Mouse (Mus musculus): ENCODE results near the gene Hist1h3e. TPM values are rescaled to one million over a fixed set of nuclear protein-coding genes. Genes with fewer than 3 reads are reported as not detected.
A peak's percentile ranks its signal among the peaks of the same experiment; 100 is the strongest.
"Not testable (repeated sequence)": the region's sequence is repeated elsewhere in the genome, so short reads cannot be mapped to it uniquely, and the experiment has no call there.

Gene Hist1h3e
- polyA plus RNA-seq, 1 experiment from 2014 or later = 1.7 TPM

- 66% methylated on average over 3 of the region's 3 CpGs for WGBS
- no peaks in the 10 kb centered on the region for H3K36me3 ChIP-seq (ENCODE audit: insufficient read depth, low read length)
- no peak overlapping the region for H3K4me3 ChIP-seq (ENCODE audit: low read depth, low read length)
- ATAC-seq (no peak), DNase-seq (ENCODE audit: low spot score) (no peak)
- no peaks in the 10 kb centered on the region for H3K27me3 ChIP-seq (replicated peaks; ENCODE audit: insufficient read depth, low read length)
- H3K27ac ChIP-seq (ENCODE audit: low read length) = no peak overlapping the region
- TF ChIP-seq CTCF (IDR thresholded peaks at IDR 0.05) (no peak), EP300 (IDR thresholded peaks at IDR 0.05) (no peak)
- no peaks in the 10 kb centered on the region; the same call in 1 of the 2 replicates for H3K4me1 ChIP-seq (ENCODE audit: insufficient read depth, low read depth, low read length)
- no peak overlapping the region for H3K9ac ChIP-seq (replicated peaks; ENCODE audit: low read depth)
- H3K9me3 ChIP-seq (ENCODE audit: low read length) = no peaks in the 10 kb centered on the region
- no peak overlapping the region for H3K4me2 ChIP-seq (replicated peaks; ENCODE audit: low read depth, low read length)
Observed at GRCm38 (mm10) chr13:23541497-23541896, 20.7 kb downstream of the Hist1h3e start.

- 57% methylated on average over 1 of the region's 1 CpGs for WGBS
- not testable (repeated sequence) for DNase-seq (ENCODE audit: low spot score); H3K4me2 ChIP-seq (replicated peaks; ENCODE audit: low read depth, low read length); H3K36me3 ChIP-seq (ENCODE audit: insufficient read depth, low read length); H3K4me1 ChIP-seq (ENCODE audit: insufficient read depth, low read depth, low read length); H3K4me3 ChIP-seq (ENCODE audit: low read depth, low read length); ATAC-seq; H3K27me3 ChIP-seq (replicated peaks; ENCODE audit: insufficient read depth, low read length); H3K27ac ChIP-seq (ENCODE audit: low read length); H3K9ac ChIP-seq (replicated peaks; ENCODE audit: low read depth); H3K9me3 ChIP-seq (ENCODE audit: low read length)
Observed at GRCm38 (mm10) chr13:23539821-23540220, 22.3 kb downstream of the Hist1h3e start.

DNA sequence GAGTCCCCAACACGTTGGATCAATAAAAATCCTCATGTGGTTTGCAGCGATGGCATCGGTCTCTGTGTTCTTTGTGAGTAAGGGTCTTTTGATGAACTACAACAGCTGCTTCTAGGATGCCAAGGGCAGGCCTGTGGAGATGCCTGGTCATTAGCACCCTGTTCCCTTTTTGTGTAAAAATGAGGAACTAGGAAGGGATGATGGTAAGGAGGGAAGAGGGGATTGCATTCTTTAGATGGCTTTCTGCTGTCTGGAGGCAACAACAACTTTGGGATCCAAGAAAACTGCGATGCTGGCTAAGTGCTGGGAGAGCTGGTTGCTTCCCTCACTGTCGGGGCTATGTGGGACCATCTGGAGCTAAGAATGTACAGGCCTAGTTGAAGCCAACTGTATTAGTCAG is 23.9 kb downstream of the Hist1h3e start:
- H3K9me3 ChIP-seq (ENCODE audit: low read length) = no peaks in the 10 kb centered on the region
- DNase-seq (ENCODE audit: low spot score) = no peak
- WGBS = 72% methylated on average over 5 of the region's 5 CpGs
- TF ChIP-seq CTCF (IDR thresholded peaks at IDR 0.05) = no peak
- no peak for TF ChIP-seq EP300 (IDR thresholded peaks at IDR 0.05)
- H3K27me3 ChIP-seq (replicated peaks; ENCODE audit: insufficient read depth, low read length) = no peaks in the 10 kb centered on the region
- H3K27ac ChIP-seq (ENCODE audit: low read length) = no peak overlapping the region
- no peak for ATAC-seq
- no peak overlapping the region for H3K9ac ChIP-seq (replicated peaks; ENCODE audit: low read depth)
- peaks cover 11% of the 10 kb centered on the region; the same call in 1 of the 2 replicates for H3K4me1 ChIP-seq (ENCODE audit: insufficient read depth, low read depth, low read length)
- H3K4me2 ChIP-seq (replicated peaks; ENCODE audit: low read depth, low read length) = no peak overlapping the region
- no peaks in the 10 kb centered on the region for H3K36me3 ChIP-seq (ENCODE audit: insufficient read depth, low read length)
- H3K4me3 ChIP-seq (ENCODE audit: low read depth, low read length) = no peak overlapping the region

DNA sequence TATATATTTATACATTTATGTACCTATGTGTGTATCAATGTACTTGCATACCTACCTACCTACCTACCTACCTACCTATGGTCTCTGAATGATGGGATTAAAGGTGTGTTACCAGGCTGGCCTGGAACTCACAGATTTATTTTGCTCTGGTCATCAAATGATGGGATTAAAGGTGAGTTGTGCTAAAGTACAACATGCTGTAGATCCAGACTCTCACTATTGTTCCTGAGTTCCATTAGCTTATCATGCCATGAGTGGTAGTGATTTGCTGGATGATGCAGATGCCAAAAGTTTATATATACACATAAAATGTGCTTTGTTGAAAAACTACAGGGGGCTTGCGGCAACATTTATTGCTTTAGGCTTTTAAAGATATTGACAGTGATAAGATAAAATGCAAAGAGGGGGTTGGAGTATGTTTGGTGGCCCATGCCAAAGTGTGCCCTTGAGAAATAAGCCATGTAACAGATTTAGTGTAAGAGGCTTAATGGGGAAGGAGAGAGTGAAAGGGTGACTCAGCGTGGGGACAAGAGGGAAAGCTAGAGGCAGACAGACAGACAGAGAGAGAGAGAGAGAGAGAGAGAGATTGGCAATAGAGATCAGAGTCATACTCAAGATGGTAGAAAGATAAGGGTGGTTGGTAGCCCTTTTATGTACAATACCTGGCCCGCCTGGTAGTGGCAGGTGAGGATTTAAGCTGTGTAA is 25.0 kb downstream of the Hist1h3e start:
- Histone ChIP-seq H3K36me3 (ENCODE audit: insufficient read depth, low read length) (no peaks in the 10 kb centered on the region), H3K4me2 (replicated peaks; ENCODE audit: low read depth, low read length) (no peak overlapping the region), H3K9ac (replicated peaks; ENCODE audit: low read depth) (no peak overlapping the region), H3K27me3 (replicated peaks; ENCODE audit: insufficient read depth, low read length) (no peaks in the 10 kb centered on the region), H3K4me3 (ENCODE audit: low read depth, low read length) (no peak overlapping the region), H3K27ac (ENCODE audit: low read length) (no peak overlapping the region), H3K4me1 (ENCODE audit: insufficient read depth, low read depth, low read length) (peaks cover 18% of the 10 kb centered on the region; the same call in 1 of the 2 replicates), H3K9me3 (ENCODE audit: low read length) (no peaks in the 10 kb centered on the region)
- ATAC-seq (no peak), DNase-seq (ENCODE audit: low spot score) (no peak)
- WGBS = 53% methylated on average over 3 of the region's 3 CpGs
- TF ChIP-seq CTCF (IDR thresholded peaks at IDR 0.05) (no peak), EP300 (IDR thresholded peaks at IDR 0.05) (no peak)

DNA sequence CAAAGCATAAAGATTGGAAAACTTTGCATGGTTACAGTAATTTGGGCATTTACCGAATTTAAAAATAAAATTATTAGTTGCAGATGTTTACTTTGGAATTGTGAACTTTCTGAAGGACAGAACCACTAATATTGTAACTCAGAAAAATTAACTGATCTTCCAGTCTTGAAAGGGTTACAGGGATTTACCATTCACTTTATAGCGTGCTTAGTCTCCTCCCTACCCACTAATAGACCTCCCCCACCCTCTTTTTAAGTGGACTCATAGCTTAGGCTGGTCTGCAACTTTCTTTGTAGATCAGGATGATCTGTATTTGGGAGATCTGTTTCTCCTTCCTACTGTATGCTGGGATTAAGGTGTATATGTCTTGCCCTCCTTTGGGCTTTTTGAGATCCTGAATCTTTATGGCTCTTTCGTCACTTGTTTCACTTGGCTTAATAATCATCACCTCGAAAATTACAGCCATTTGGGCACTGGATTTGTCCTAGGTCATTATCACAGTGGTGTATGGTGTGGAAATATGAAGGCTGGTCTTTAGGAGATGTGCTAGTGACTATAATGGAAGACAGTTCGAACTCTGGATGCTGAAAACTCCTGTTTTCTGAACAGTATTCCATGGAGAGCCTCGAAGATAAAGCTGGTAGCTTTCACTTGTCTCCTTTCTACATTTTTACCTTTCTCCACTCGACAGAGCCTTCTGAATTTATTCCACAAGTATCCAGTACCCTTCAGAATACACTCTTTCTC is 25.9 kb downstream of the Hist1h3e start:
- DNase-seq (ENCODE audit: low spot score) (no peak), ATAC-seq (no peak)
- Histone ChIP-seq H3K36me3 (ENCODE audit: insufficient read depth, low read length) (no peaks in the 10 kb centered on the region), H3K27me3 (replicated peaks; ENCODE audit: insufficient read depth, low read length) (no peaks in the 10 kb centered on the region), H3K9me3 (ENCODE audit: low read length) (no peaks in the 10 kb centered on the region), H3K4me2 (replicated peaks; ENCODE audit: low read depth, low read length) (no peak overlapping the region; the same call in 1 of the 2 replicates), H3K4me1 (ENCODE audit: insufficient read depth, low read depth, low read length) (peaks cover 21% of the 10 kb centered on the region; the same call in 1 of the 2 replicates), H3K27ac (ENCODE audit: low read length) (no peak overlapping the region), H3K4me3 (ENCODE audit: low read depth, low read length) (no peak overlapping the region), H3K9ac (replicated peaks; ENCODE audit: low read depth) (no peak overlapping the region; the same call in 1 of the 2 replicates)
- TF ChIP-seq EP300 (IDR thresholded peaks at IDR 0.05) (no peak), CTCF (IDR thresholded peaks at IDR 0.05) (no peak)
- 8% methylated on average over 7 of the region's 7 CpGs for WGBS

GRCm38 (mm10) chr13:23535137-23536075 is 26.8 kb downstream of the Hist1h3e start, which contains the start of gene Hist1h3g:
Gene Hist1h3g (plus strand): TSS chr13:23535422.
- H3K36me3 ChIP-seq (ENCODE audit: insufficient read depth, low read length); H3K9me3 ChIP-seq (ENCODE audit: low read length); H3K9ac ChIP-seq (replicated peaks; ENCODE audit: low read depth); H3K27me3 ChIP-seq (replicated peaks; ENCODE audit: insufficient read depth, low read length): not testable (repeated sequence)
- Histone ChIP-seq H3K4me3 (ENCODE audit: low read depth, low read length) (peak within 1 kb of the TSS; percentile 41), H3K4me2 (replicated peaks; ENCODE audit: low read depth, low read length) (peak within 1 kb of the TSS; percentile 76), H3K27ac (ENCODE audit: low read length) (peak within 1 kb of the TSS; percentile 3; the same call in 1 of the 2 replicates), H3K4me1 (ENCODE audit: insufficient read depth, low read depth, low read length) (peaks cover 21% of the 10 kb centered on the region; the same call in 1 of the 2 replicates)
- DNase-seq (ENCODE audit: low spot score) (peak; percentile 97), ATAC-seq (peak; percentile 73)
- under 1% methylated on average over 45 of the region's 62 CpGs for WGBS

Data from lung, postnatal 0 days (tissue).